Mouse (Mus musculus): ENCODE results near the gene Mark4.

GRCm38 (mm10) chr7:19443344-19443743, 15.3 kb downstream of the Mark4 start:
- TF ChIP-seq ZC3H11A (IDR thresholded peaks at IDR 0.05; ENCODE audit: borderline replicate concordance, low read depth, low read length) (no peak), MAFK (IDR thresholded peaks at IDR 0.05; ENCODE audit: insufficient read depth, low read depth, low read length) (no peak), HCFC1 (IDR thresholded peaks at IDR 0.05; ENCODE audit: borderline replicate concordance, insufficient read depth, low read length) (no peak), ZNF384 (IDR thresholded peaks at IDR 0.05; ENCODE audit: low read depth, low read length) (no peak)
